Mouse (Mus musculus): ENCODE data around the gene Pard6a. TPM values are rescaled to one million over a fixed set of nuclear protein-coding genes. Genes with fewer than 3 reads are reported as not detected.

Gene Pard6a
- 2.3 TPM for polyA plus RNA-seq (2014; fragmentation: Illumina TruSeq; extraction: RNeasy Lipid Tissue Mini Kit (QIAGEN cat#74804); ENCODE audit: low read depth, low replicate concordance)

DNA sequence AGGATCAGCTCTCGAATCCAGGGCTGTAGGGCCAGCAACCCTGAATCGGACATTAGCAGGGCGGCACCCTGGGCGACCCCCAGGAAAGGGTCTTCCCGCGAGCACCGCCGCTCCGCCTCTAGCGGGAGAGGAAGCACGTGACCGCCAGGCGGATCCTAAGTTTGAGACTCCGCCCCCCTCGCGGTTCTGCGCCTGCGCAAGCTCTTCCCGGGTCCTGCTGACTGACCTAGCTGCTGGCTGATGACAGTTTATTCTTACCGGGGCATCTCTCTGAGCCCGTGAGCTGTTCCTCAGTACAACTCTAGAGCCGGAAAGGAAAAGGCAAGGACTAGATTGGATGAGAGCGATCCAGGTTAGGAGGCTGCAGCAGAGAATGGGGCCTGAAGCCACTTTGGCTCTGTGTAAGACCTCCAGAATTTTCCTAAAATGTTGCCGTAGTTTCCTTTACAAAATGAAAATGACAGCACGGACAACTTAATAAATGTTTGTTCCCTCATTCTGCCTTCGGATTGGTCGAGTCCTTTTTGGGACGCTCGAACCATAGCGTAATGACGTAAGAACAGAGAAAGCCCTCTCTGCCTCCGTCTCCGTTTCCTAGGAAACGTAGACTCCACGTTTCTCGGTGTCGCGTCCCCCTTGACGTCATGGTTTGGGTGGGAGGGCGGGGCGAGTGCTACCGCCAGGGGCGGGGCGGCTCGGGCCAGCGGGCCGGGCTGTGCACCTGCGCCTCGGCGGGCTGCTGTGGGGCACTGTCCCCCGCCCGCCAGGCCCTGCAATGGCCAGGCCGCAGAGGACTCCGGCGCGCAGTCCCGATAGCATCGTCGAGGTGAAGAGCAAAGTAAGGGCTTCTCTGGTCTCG lies at the start of gene Pard6a, which contains the start of gene Acd:
Pard6a (plus strand) TSS at position 183 of the 859 bp plus-strand sequence.
Acd (minus strand) TSS at position 137 of the 859 bp plus-strand sequence.

DNA sequence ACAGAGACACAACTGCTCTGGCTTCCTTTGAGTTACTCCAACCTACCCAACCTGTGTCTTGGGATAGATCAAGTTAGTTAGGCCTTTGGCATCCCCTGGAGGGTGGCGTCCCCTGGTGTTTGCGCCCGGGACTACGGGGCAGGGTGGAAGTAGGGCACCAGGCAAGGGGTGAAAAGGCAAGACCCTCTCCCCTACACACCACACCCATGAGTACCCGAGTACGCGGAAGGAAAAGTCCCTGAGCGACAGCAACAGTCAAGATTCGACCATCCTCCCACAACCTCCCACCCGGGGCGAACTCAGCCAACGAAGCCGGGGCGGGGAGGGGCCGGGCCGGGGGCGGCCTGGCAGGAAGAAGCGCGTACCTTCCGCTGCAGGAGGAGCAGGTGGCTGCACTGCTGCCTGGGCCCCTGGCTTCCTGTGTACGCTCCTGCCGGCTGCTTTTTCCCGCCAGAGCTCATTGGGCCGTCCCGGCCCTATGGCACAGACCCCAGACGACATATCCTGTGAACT lies 15.1 kb upstream of the Pard6a start, which contains the start of gene Carmil2:
Carmil2 (plus strand) TSS at position 479 of the 513 bp plus-strand sequence.

DNA sequence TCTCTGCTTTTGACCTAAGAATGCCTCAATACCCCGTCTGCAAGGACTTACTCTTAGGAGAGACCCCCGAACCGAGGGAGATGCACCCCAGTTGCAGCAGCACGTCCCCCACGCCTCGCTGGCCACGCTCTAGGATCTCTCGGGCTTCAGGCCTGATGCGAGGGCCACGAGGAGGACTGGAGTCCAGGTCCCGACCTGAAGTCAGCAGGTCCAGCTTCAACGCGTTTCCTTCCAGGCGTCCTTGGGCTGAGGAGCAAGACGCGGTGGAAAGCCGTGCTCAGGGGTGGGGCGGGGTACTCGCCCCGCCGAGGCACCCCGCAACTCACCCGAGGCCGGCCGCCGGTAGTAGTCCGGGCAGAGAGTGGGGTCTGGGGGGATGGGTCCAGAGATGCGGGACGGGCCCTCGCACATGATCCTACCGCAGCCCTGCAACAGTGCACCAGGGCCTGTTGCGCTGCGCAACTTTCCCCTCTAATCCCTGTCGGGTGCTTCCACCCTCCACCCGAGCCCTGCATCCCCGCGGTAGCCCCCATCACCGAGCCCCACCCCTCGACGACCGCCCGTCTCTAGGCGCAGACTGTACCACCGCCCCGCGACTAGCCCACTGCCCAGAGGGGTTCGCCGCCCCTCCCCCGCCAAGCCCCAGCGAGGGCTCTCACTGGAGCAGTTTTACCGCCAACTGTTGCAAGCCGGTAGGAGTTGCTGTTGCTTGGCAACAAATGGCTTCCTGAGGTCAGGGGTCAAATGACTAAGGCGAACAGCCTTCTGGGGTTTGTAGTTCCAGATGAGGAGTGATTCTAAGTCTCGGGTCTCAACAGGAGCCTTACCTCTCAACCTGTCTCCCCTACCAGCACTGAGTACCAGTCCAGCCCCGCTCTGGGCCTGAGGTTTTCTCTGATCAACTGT lies 6.8 kb downstream of the Pard6a start, which contains the start of the genes 4933405L10Rik and Enkd1:
4933405L10Rik (plus strand) TSS at position 158 of the 906 bp plus-strand sequence.
Enkd1 (minus strand) TSS at position 713 of the 906 bp plus-strand sequence.

Other genes with a start within 250 kb of the Pard6a start
- gene Tppp3, start 229.6 kb upstream of the Pard6a start, polyA plus RNA-seq (2014; fragmentation: Illumina TruSeq; extraction: RNeasy Lipid Tissue Mini Kit (QIAGEN cat#74804); ENCODE audit: low read depth, low replicate concordance) = 0.20 TPM
- 4.0 TPM for gene Zdhhc1, start 204.2 kb upstream of the Pard6a start, polyA plus RNA-seq (2014; fragmentation: Illumina TruSeq; extraction: RNeasy Lipid Tissue Mini Kit (QIAGEN cat#74804); ENCODE audit: low read depth, low replicate concordance)
- 0.11 TPM for gene Hsd11b2, start 182.4 kb upstream of the Pard6a start, polyA plus RNA-seq (2014; fragmentation: Illumina TruSeq; extraction: RNeasy Lipid Tissue Mini Kit (QIAGEN cat#74804); ENCODE audit: low read depth, low replicate concordance)
- 10.6 TPM for gene Atp6v0d1, start 135.1 kb upstream of the Pard6a start, polyA plus RNA-seq (2014; fragmentation: Illumina TruSeq; extraction: RNeasy Lipid Tissue Mini Kit (QIAGEN cat#74804); ENCODE audit: low read depth, low replicate concordance)
- gene Ripor1, start 95.9 kb upstream of the Pard6a start, polyA plus RNA-seq (2014; fragmentation: Illumina TruSeq; extraction: RNeasy Lipid Tissue Mini Kit (QIAGEN cat#74804); ENCODE audit: low read depth, low replicate concordance) = 0.38 TPM
- gene Ctcf, start 64.6 kb upstream of the Pard6a start, polyA plus RNA-seq (2014; fragmentation: Illumina TruSeq; extraction: RNeasy Lipid Tissue Mini Kit (QIAGEN cat#74804); ENCODE audit: low read depth, low replicate concordance) = 31.2 TPM
- not detected for gene Agrp, start 63.8 kb upstream of the Pard6a start, polyA plus RNA-seq (2014; fragmentation: Illumina TruSeq; extraction: RNeasy Lipid Tissue Mini Kit (QIAGEN cat#74804); ENCODE audit: low read depth, low replicate concordance)
- 0.14 TPM for gene Carmil2, start 14.9 kb upstream of the Pard6a start, polyA plus RNA-seq (2014; fragmentation: Illumina TruSeq; extraction: RNeasy Lipid Tissue Mini Kit (QIAGEN cat#74804); ENCODE audit: low read depth, low replicate concordance)
- 3.0 TPM for gene Acd, start within 50 bp of the Pard6a start, polyA plus RNA-seq (2014; fragmentation: Illumina TruSeq; extraction: RNeasy Lipid Tissue Mini Kit (QIAGEN cat#74804); ENCODE audit: low read depth, low replicate concordance)
- 4.7 TPM for gene 4933405L10Rik, start 6.5 kb downstream of the Pard6a start, polyA plus RNA-seq (2014; fragmentation: Illumina TruSeq; extraction: RNeasy Lipid Tissue Mini Kit (QIAGEN cat#74804); ENCODE audit: low read depth, low replicate concordance)
- gene Enkd1, start 7.1 kb downstream of the Pard6a start, polyA plus RNA-seq (2014; fragmentation: Illumina TruSeq; extraction: RNeasy Lipid Tissue Mini Kit (QIAGEN cat#74804); ENCODE audit: low read depth, low replicate concordance) = 5.3 TPM
- gene Gfod2, start 57.5 kb downstream of the Pard6a start, polyA plus RNA-seq (2014; fragmentation: Illumina TruSeq; extraction: RNeasy Lipid Tissue Mini Kit (QIAGEN cat#74804); ENCODE audit: low read depth, low replicate concordance) = 0.24 TPM
- 11.3 TPM for gene Ranbp10, start 126.2 kb downstream of the Pard6a start, polyA plus RNA-seq (2014; fragmentation: Illumina TruSeq; extraction: RNeasy Lipid Tissue Mini Kit (QIAGEN cat#74804); ENCODE audit: low read depth, low replicate concordance)
- gene Tsnaxip1, start 126.6 kb downstream of the Pard6a start, polyA plus RNA-seq (2014; fragmentation: Illumina TruSeq; extraction: RNeasy Lipid Tissue Mini Kit (QIAGEN cat#74804); ENCODE audit: low read depth, low replicate concordance) = 174 TPM
- gene Cenpt, start 152.1 kb downstream of the Pard6a start, polyA plus RNA-seq (2014; fragmentation: Illumina TruSeq; extraction: RNeasy Lipid Tissue Mini Kit (QIAGEN cat#74804); ENCODE audit: low read depth, low replicate concordance) = 1.8 TPM
- 5.0 TPM for gene Thap11, start 154.0 kb downstream of the Pard6a start, polyA plus RNA-seq (2014; fragmentation: Illumina TruSeq; extraction: RNeasy Lipid Tissue Mini Kit (QIAGEN cat#74804); ENCODE audit: low read depth, low replicate concordance)
- 31.1 TPM for gene Nutf2, start 159.4 kb downstream of the Pard6a start, polyA plus RNA-seq (2014; fragmentation: Illumina TruSeq; extraction: RNeasy Lipid Tissue Mini Kit (QIAGEN cat#74804); ENCODE audit: low read depth, low replicate concordance)
- gene Edc4, start 179.7 kb downstream of the Pard6a start, polyA plus RNA-seq (2014; fragmentation: Illumina TruSeq; extraction: RNeasy Lipid Tissue Mini Kit (QIAGEN cat#74804); ENCODE audit: low read depth, low replicate concordance) = 10.5 TPM
- gene Nrn1l, start 192.4 kb downstream of the Pard6a start, polyA plus RNA-seq (2014; fragmentation: Illumina TruSeq; extraction: RNeasy Lipid Tissue Mini Kit (QIAGEN cat#74804); ENCODE audit: low read depth, low replicate concordance) = not detected
- 2.4 TPM for gene Pskh1, start 199.3 kb downstream of the Pard6a start, polyA plus RNA-seq (2014; fragmentation: Illumina TruSeq; extraction: RNeasy Lipid Tissue Mini Kit (QIAGEN cat#74804); ENCODE audit: low read depth, low replicate concordance)
- not detected for gene Ctrl, start 232.7 kb downstream of the Pard6a start, polyA plus RNA-seq (2014; fragmentation: Illumina TruSeq; extraction: RNeasy Lipid Tissue Mini Kit (QIAGEN cat#74804); ENCODE audit: low read depth, low replicate concordance)
- gene Psmb10, start 237.3 kb downstream of the Pard6a start, polyA plus RNA-seq (2014; fragmentation: Illumina TruSeq; extraction: RNeasy Lipid Tissue Mini Kit (QIAGEN cat#74804); ENCODE audit: low read depth, low replicate concordance) = 0.31 TPM
- 0.31 TPM for gene Lcat, start 242.2 kb downstream of the Pard6a start, polyA plus RNA-seq (2014; fragmentation: Illumina TruSeq; extraction: RNeasy Lipid Tissue Mini Kit (QIAGEN cat#74804); ENCODE audit: low read depth, low replicate concordance)

All from testis, adult 10 weeks (tissue).